Mouse (Mus musculus) heart, adult 2 months (tissue): ENCODE results near the gene Pctp.

Experiments
- CTCF ChIP-seq: fragments of 200-600 bp; IDR thresholded peaks from 2 replicates; pipeline ENCODE4 v1.8.1; 2022; ENCODE audit warnings: antibody characterized with exemption, mild to moderate bottlenecking, moderate library complexity
- EP300 ChIP-seq: fragments of 200-500 bp; IDR thresholded peaks from 2 replicates; pipeline ENCODE4 v1.6.1; 2011; ENCODE audit warnings: low read depth, low read length, control low read depth; ENCODE audit not compliant: insufficient read depth
- POLR2A ChIP-seq: fragments of 200-500 bp; IDR thresholded peaks from 2 replicates; pipeline ENCODE4 v1.6.1; 2011; ENCODE audit warnings: mild to moderate bottlenecking, low read depth, low read length, control low read depth; ENCODE audit not compliant: insufficient read depth

DNA sequence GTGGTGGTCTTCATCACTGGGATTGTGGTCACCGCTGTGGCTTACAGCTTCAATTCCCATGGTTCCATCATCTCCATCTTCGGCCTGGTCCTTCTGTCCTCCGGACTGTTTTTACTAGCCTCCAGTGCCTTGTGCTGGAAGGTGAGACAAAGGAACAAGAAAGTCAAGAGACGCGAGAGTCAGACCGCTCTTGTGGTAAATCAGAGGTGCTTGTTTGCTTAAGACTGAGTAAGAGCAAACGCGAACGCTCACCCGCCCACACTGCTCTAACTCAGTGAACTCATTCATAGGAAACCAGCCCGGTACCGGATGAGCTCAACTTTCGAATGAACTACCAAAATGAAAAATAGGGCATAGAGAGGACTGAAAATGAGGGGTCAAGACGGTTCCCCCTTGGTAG lies 32.8 kb upstream of the Pctp start:
- TF ChIP-seq CTCF (no peak), POLR2A (no peak), EP300 (no peak)
